Mouse (Mus musculus) left cerebral cortex, adult 2 months (tissue): ENCODE measurements around the gene Hist1h2bq. TPM values are rescaled to one million over a fixed set of nuclear protein-coding genes. Genes with fewer than 3 reads are reported as not detected.

Experiments used
- DNase-seq, 2 experiments: peaks; one replicate each; pipeline ENCODE4 v3.0.0; 2021 to 2022; ENCODE audit warnings: low spot score in 2 of 2, mixed read lengths in 1 of 2; ENCODE audit errors: extremely low spot score in 1 of 2
- H3K27ac ChIP-seq: fragments of 200-600 bp; 2 replicates; pipeline ENCODE4 v1.8.1; 2022
- H3K4me3 ChIP-seq: fragments of 200-600 bp; 2 replicates; pipeline ENCODE4 v1.8.1; 2022
- CTCF ChIP-seq: fragments of 200-600 bp; IDR thresholded peaks from 2 replicates; pipeline ENCODE4 v1.8.1; 2022; ENCODE audit warnings: antibody characterized with exemption, mild to moderate bottlenecking, moderate library complexity
- intact Hi-C: fragments of 180-260 bp; cut with DNase I; formaldehyde crosslinking; loops from one replicate; pipeline ENCODE4 v1.15.1; 2025
- microRNA-seq, 2 experiments: library from miRNA; unstranded; fragments of <30 nt; microRNA quantifications; one replicate each; pipeline ENCODE4 v1.2.0; 2021
- total RNA-seq, 2 experiments: library from RNA; stranded (reverse); gene quantifications; 2 replicates each; pipeline ENCODE4 v1.2.3; 2021

Hist1h2bq gene
- total RNA-seq, 2 experiments from 2014 or later, result 27.3 to 38.5 TPM

GRCm38 (mm10) chr13:21786189-21786898 is 23.7 kb downstream of the Hist1h2bq start:
- intact Hi-C loops, result loop anchor here (2.0 to 10.0 kb wide), 4 partner anchors 70 to 1908 kb away; partner anchors contain the start of genes Hist1h1e, Hist1h1t, Hist1h2ai and Hist1h2be
- DNase-seq, result no peak
- TF ChIP-seq CTCF, result no peak
- Histone ChIP-seq H3K27ac (peak overlapping the region; percentile 64; the same call in 1 of the 2 replicates), H3K4me3 (peak overlapping the region; percentile 52)

GRCm38 (mm10) chr13:21784311-21784710 is 25.7 kb downstream of the Hist1h2bq start:
- intact Hi-C loops, result loop anchor here (10.0 kb wide), 3 partner anchors 1800 to 1910 kb away; partner anchors contain the start of genes Hist1h1e, Hist1h1t, Hist1h2be and Hist1h4c
- TF ChIP-seq CTCF, result no peak
- no peak for DNase-seq
- no peak overlapping the region for H3K4me3 ChIP-seq
- no peak overlapping the region for H3K27ac ChIP-seq

- no peak for TF ChIP-seq CTCF
- DNase-seq, result peak in 1 of 2 experiments; percentile 13
- intact Hi-C loops, result loop anchor here (10.0 kb wide), 3 partner anchors 1801 to 1911 kb away; partner anchors contain the start of genes Hist1h1e, Hist1h1t, Hist1h2be and Hist1h4c
- no peak overlapping the region for H3K27ac ChIP-seq
- peak overlapping the region; percentile 48 for H3K4me3 ChIP-seq
Measured at GRCm38 (mm10) chr13:21783734-21784161, 26.2 kb downstream of the Hist1h2bq start.

GRCm38 (mm10) chr13:21783255-21783617 is 26.8 kb downstream of the Hist1h2bq start, which contains the start of gene Hist1h3i:
Gene Hist1h3i (minus strand): TSS chr13:21783370.
- DNase-seq, result peak; percentile 50 to 71
- intact Hi-C loops, result loop anchor here (10.0 kb wide), 3 partner anchors 1802 to 1912 kb away; partner anchors contain the start of genes Hist1h1e, Hist1h1t, Hist1h2be and Hist1h4c
- TF ChIP-seq CTCF, result no peak
- H3K27ac ChIP-seq, result peak within 1 kb of the TSS; percentile 82
- H3K4me3 ChIP-seq, result peak within 1 kb of the TSS; percentile 48

GRCm38 (mm10) chr13:21782361-21783254 is 27.4 kb downstream of the Hist1h2bq start:
- intact Hi-C loops, result loop anchor here (10.0 kb wide), 3 partner anchors 1802 to 1912 kb away; partner anchors contain the start of genes Hist1h1e, Hist1h1t, Hist1h2be and Hist1h4c
- Histone ChIP-seq H3K27ac (peak overlapping the region; percentile 82), H3K4me3 (peak overlapping the region; percentile 48)
- DNase-seq, result peak; percentile 14 to 21

- TF ChIP-seq CTCF, result no peak
- H3K27ac ChIP-seq, result no peak overlapping the region
- H3K4me3 ChIP-seq, result no peak overlapping the region
- no peak for DNase-seq
- intact Hi-C loops, result loop anchor here (2.0 to 10.0 kb wide), 4 partner anchors 29 to 1913 kb away; partner anchors contain the start of genes Hist1h1e, Hist1h1t, Hist1h2ak and Hist1h2be
Measured at GRCm38 (mm10) chr13:21781639-21782038, 28.4 kb downstream of the Hist1h2bq start.

GRCm38 (mm10) chr13:21781021-21781555 is 28.9 kb downstream of the Hist1h2bq start:
- TF ChIP-seq CTCF, result no peak
- DNase-seq, result no peak
- intact Hi-C loops, result loop anchor here (2.0 to 10.0 kb wide), 4 partner anchors 28 to 1914 kb away; partner anchors contain the start of genes Hist1h1e, Hist1h1t, Hist1h2ak and Hist1h2be
- H3K27ac ChIP-seq, result no peak overlapping the region
- no peak overlapping the region; the same call in 1 of the 2 replicates for H3K4me3 ChIP-seq

- Histone ChIP-seq H3K4me3 (peak within 1 kb of the TSS; percentile 57), H3K27ac (peak within 1 kb of the TSS; percentile 89)
- no peak for TF ChIP-seq CTCF
- intact Hi-C loops, result loop anchor here (2.0 to 10.0 kb wide), 5 partner anchors 27 to 1915 kb away; partner anchors contain the start of genes Hist1h1e, Hist1h1t, Hist1h2ak and Hist1h2be
- DNase-seq, result peak; percentile 53 to 69
Measured at GRCm38 (mm10) chr13:21779767-21780731, 29.9 kb downstream of the Hist1h2bq start, which contains the start of gene Hist1h1b. Gene Hist1h1b (minus strand): TSS chr13:21780625.

- TF ChIP-seq CTCF, result no peak
- Histone ChIP-seq H3K4me3 (peak overlapping the region; percentile 57), H3K27ac (peak overlapping the region; percentile 71; the same call in 1 of the 2 replicates)
- intact Hi-C loops, result loop anchor here (2.0 kb wide), 1 partner anchor 56 kb away; the partner anchor contains the start of gene Hist1h2bm
- DNase-seq, result peak; percentile 45 to 58
Measured at GRCm38 (mm10) chr13:21778814-21779766, 30.9 kb downstream of the Hist1h2bq start.

Small RNAs within 50 kb of the gene (microRNA-seq; reads per million reads assigned to microRNA genes)
- gene Gm19658 (0 reads per million in 2 experiments), gene Gm44346 (0 reads per million in 2 experiments), gene Gm44466 (0 reads per million in 2 experiments)

Other genes with a start within 250 kb of the Hist1h2bq start
- not detected for gene Olfr1364, start 228.4 kb downstream of the Hist1h2bq start, total RNA-seq
- gene Olfr1362, start 196.2 kb downstream of the Hist1h2bq start, total RNA-seq, result not detected
- gene Olfr11, start 167.7 kb downstream of the Hist1h2bq start, total RNA-seq, result not detected
- not detected for gene Olfr1361, start 146.8 kb downstream of the Hist1h2bq start, total RNA-seq
- not detected for gene Olfr1360, start 132.8 kb downstream of the Hist1h2bq start, total RNA-seq
- gene Olfr1359, start 112.1 kb downstream of the Hist1h2bq start, total RNA-seq, result not detected
- gene Hist1h2bl, start 94.1 kb downstream of the Hist1h2bq start, total RNA-seq, result 10 to 100 TPM; 23.7 to 28.5 TPM
- 10 to 100 TPM; 25.4 to 32.6 TPM for gene Hist1h2ai, start 93.8 kb downstream of the Hist1h2bq start, total RNA-seq
- gene Hist1h3h, start 92.5 kb downstream of the Hist1h2bq start, total RNA-seq, result 10 to 100 TPM; 54.6 to 74.2 TPM
- gene Hist1h2bm, start 88.2 kb downstream of the Hist1h2bq start, total RNA-seq, result 1 to 10 TPM; 4.8 to 5.4 TPM
- gene Hist1h4j, start 75.1 kb downstream of the Hist1h2bq start, total RNA-seq, result 10 to 100 TPM; 13.9 to 19.4 TPM
- 100 to 1,000 TPM; 316 to 377 TPM for gene Hist1h4k, start 59.7 kb downstream of the Hist1h2bq start, total RNA-seq
- gene Hist1h2ak, start 56.4 kb downstream of the Hist1h2bq start, total RNA-seq, result 10 to 100 TPM; 13.2 to 13.5 TPM
- 1 to 10 TPM; 8.3 TPM for gene Hist1h2bn, start 56.1 kb downstream of the Hist1h2bq start, total RNA-seq
- 1 to 10 TPM; 6.7 to 8.3 TPM for gene Hist1h1b, start 29.6 kb downstream of the Hist1h2bq start, total RNA-seq
- 10 to 100 TPM; 49.9 to 62.3 TPM for gene Hist1h3i, start 26.8 kb downstream of the Hist1h2bq start, total RNA-seq
- gene Hist1h2an, start 23.0 kb downstream of the Hist1h2bq start, total RNA-seq, result 1 to 10 TPM in 1 of 2 experiments, not detected in 1; 2.7 TPM
- 1 to 10 TPM; 1.3 to 5.5 TPM for gene Hist1h2bp, start 22.7 kb downstream of the Hist1h2bq start, total RNA-seq
- gene Hist1h2ao, start 268 bp upstream of the Hist1h2bq start, total RNA-seq, result 10 to 100 TPM; 11.2 to 25.1 TPM
- gene Hist1h4m, start 1.5 kb upstream of the Hist1h2bq start, total RNA-seq, result 100 to 1,000 TPM; 200 to 276 TPM
- 10 to 100 TPM; 18.7 to 21.6 TPM for gene Hist1h4n, start 22.0 kb upstream of the Hist1h2bq start, total RNA-seq
- 10 to 100 TPM; 11.2 to 16.1 TPM for gene Hist1h2ap, start 23.3 kb upstream of the Hist1h2bq start, total RNA-seq
- gene Hist1h2br, start 23.5 kb upstream of the Hist1h2bq start, total RNA-seq, result 10 to 100 TPM; 27.0 to 39.1 TPM
- 1 to 10 TPM; 3.8 to 3.9 TPM for gene Zfp184, start 134.9 kb upstream of the Hist1h2bq start, total RNA-seq
- gene Pom121l2, start 171.0 kb upstream of the Hist1h2bq start, total RNA-seq, result not detected
- gene Prss16, start 199.5 kb upstream of the Hist1h2bq start, total RNA-seq, result 1 to 10 TPM in 1 of 2 experiments, under 1 TPM in 1; 0.57 to 1.1 TPM
- 10 to 100 TPM; 18.8 to 25.6 TPM for gene Hist1h2ah, start 225.4 kb upstream of the Hist1h2bq start, total RNA-seq
- gene Hist1h2bk, start 225.7 kb upstream of the Hist1h2bq start, total RNA-seq, result 10 to 100 TPM; 12.2 to 13.5 TPM
- 10 to 100 TPM; 58.2 to 75.2 TPM for gene Hist1h4i, start 231.2 kb upstream of the Hist1h2bq start, total RNA-seq
- gene Hist1h2ag, start 232.7 kb upstream of the Hist1h2bq start, total RNA-seq, result 1 to 10 TPM; 8.1 to 9.2 TPM
- 10 to 100 TPM in 1 of 2 experiments, 1 to 10 TPM in 1; 9.4 to 12.9 TPM for gene Hist1h2bj, start 233.0 kb upstream of the Hist1h2bq start, total RNA-seq